Mouse (Mus musculus) common myeloid progenitor, adult 5-6 weeks (primary cell): ENCODE measurements at regions not wholly inside any gene's neighbourhood (a gene's known extent, or its start where the extent isn't known, plus 50 kb on each side); places are given as distances from the start of the nearest gene placed in this dataset.
"Not testable (repeated sequence)": the region's sequence is repeated elsewhere in the genome, so short reads cannot be mapped to it uniquely, and the experiment has no call there.

Experiments
- ATAC-seq: replicated peaks from 2 replicates; pipeline ENCODE4 v1.8.0; 2016; ENCODE audit warnings: low read depth, mild to moderate bottlenecking, moderate TSS enrichment, inconsistent platforms; ENCODE audit not compliant: poor library complexity, severe bottlenecking

DNA sequence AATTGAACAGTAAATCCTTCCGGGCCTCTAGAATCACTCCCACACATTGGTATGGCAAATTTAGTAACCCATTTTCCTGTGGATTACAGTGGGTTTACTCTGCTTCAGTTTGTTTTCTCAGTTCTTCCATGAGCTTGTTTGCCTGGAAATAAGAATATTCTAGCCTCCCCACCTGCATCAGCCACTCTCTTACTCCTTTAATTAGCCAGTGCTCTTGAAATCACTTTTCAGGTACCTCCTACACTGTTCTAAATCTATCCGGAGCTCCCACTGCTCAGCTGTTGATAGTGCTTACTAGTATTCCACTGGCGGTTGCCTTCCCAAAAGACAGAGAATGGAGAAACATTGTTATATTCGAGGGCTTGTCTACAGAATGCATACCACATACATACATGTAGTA lies 167.1 kb downstream of the Htr7 start:
- ATAC-seq: no peak

- ATAC-seq: no peak
These were observed 171.0 kb downstream of the Htr7 start for GRCm38 (mm10) chr19:35886270-35886669.

DNA sequence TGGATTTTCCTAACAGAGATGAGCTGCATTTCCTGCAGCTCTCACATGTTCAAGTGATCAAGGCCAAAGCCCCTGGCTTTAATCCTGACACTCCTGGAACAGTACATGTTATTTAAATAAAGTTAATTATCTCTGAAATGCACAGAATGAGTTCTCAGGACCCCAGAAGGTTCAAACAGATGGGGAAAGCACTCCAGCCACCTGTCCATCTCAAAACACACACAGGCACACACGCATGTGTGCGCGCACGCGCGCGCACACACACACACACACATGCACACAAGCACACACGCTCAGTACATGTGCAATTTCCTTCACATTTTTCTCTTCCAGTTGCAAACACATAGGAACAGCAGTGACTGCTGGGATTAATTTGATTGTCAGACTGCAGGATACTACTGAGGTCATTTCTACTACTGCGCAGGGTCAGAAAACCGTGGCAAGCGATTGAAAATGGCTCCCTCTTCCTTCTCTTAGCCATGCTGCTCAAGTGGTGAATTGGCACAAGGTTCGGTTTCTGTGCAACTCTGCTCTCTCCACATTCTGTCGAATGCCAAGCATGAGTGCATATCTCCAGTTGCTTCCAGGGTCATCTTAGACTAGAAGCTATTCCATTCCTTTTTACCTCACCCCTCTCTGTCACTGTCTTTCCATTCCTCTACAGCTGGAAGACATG lies 175.4 kb downstream of the Htr7 start:
- ATAC-seq: no peak

GRCm38 (mm10) chr19:35875464-35875863 lies 181.8 kb downstream of the Htr7 start:
- no peak for ATAC-seq

DNA sequence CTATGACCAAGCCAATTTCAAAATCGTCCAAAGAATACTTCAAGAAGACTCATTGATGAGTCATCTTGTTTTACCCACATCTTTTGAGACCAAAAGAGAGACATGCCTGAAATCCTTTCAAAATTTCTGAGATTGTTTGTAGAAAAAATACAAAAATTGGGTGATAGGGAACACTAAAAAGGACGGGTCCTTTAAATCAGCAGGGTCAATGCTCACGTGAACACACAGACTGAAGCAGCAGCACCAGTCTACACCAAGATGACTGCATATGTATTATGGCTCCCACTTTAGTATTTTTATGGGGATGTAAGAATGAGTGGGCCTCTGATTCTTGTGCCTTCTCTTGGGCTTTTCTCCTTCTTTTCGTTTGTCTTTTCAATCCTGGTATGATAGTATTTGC lies 186.6 kb downstream of the Htr7 start:
- ATAC-seq: no peak

- ATAC-seq: no peak
These were observed 188.8 kb downstream of the Htr7 start for GRCm38 (mm10) chr19:35868543-35868942.

- no peak for ATAC-seq
These were observed 194.3 kb downstream of the Htr7 start for GRCm38 (mm10) chr19:35863049-35863448.

- ATAC-seq: no peak
These were observed 195.9 kb downstream of the Htr7 start for GRCm38 (mm10) chr19:35861421-35861820.

GRCm38 (mm10) chr19:35832992-35833391 lies 224.3 kb downstream of the Htr7 start:
- peak; percentile 72 for ATAC-seq

DNA sequence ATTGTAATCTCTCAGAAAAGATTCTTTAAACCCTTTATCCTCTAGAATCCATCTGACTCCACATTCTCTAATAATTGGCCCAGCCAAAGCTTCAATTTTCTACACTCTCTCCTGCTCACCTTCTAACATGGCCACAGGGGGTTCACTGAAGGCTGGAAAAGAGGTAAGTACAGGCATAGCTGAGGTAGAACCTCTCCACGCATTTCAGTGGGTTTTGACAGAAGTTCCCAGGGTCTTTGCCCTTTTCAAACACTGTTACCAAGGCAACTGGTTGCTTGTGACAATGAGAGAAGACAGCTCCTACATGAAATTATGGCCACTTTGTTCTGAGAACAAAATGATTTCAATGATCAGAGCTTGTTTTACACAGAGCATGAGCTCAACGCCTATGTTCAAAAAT lies 231.2 kb downstream of the Htr7 start:
- ATAC-seq: no peak

- no peak for ATAC-seq
These were observed 237.7 kb downstream of the Htr7 start for GRCm38 (mm10) chr19:35819626-35820025.

DNA sequence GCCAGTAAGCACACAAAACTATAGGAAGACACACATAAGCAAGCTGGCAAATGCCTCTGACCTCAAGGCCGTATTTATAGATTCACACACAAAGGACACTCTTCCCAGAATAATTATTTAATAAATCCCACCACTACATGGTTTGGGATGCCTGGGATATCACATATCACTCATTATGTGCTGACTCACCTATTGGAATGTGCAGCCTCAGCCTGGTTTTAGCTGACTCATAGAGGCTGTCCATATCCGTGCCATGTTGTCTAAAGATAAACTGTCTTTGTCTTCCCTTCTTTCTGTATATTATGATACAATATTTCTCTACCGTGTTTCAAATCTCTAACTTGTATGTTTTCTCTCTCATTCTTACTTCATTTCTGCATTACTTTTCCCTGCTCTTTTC lies 262.6 kb downstream of the Htr7 start:
- ATAC-seq: no peak

- ATAC-seq: no peak
These were observed 269.9 kb downstream of the Htr7 start for GRCm38 (mm10) chr19:35787246-35788021.

DNA sequence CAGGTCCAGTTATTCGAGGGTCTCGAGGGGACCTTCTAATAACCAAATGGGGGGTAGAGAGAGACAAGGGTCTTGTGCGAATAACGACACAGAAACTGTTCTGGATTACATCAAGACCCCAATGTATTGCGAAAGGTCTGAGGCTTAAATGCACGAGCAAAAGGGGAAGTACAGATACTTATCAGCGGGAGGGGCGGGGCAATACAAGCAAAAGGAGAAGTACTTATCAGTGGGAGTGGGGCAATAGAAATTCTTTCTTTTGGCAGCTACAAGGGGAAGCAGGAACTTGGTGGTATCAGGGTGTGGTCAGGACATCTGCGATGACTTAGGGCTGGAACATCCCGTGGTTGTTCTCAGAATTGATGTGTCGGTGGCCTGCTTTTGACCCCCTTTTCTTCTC lies 295.6 kb downstream of the Htr7 start:
- ATAC-seq: not testable (repeated sequence)

GRCm38 (mm10) chr19:35759701-35760100 lies 297.6 kb downstream of the Htr7 start:
- no peak for ATAC-seq

GRCm38 (mm10) chr19:35755494-35755893 lies 301.8 kb downstream of the Htr7 start:
- ATAC-seq: no peak

GRCm38 (mm10) chr19:35735754-35736153 lies 321.6 kb downstream of the Htr7 start:
- no peak for ATAC-seq

- ATAC-seq: no peak
These were observed 328.8 kb downstream of the Htr7 start for GRCm38 (mm10) chr19:35728436-35729060.
